Mouse (Mus musculus): Measurements from ENCODE around the gene Pde3a. TPM values are rescaled to one million over a fixed set of nuclear protein-coding genes. Genes with fewer than 3 reads are reported as not detected.

The Pde3a gene
- total and polyA plus RNA-seq, 3 experiments: 18.0 to 72.3 (median 64.6) TPM

GRCm38 (mm10) chr6:141301750-141302748, 53.0 kb downstream of the Pde3a start:
- Histone ChIP-seq H3K36me3 (ENCODE audit: control insufficient read depth, insufficient read depth, low read length) (peaks cover 7% of the 10 kb centered on the region; the same call in 1 of the 2 replicates), H3K79me2 (replicated peaks; ENCODE audit: control insufficient read depth, insufficient read depth, low read length) (peaks cover 2% of the 10 kb centered on the region; the same call in 1 of the 2 replicates), H3K27me3 (ENCODE audit: control insufficient read depth, insufficient read depth, low read length) (no peaks in the 10 kb centered on the region), H3K4me1 (ENCODE audit: control insufficient read depth, insufficient read depth, low read length) (peaks cover 3% of the 10 kb centered on the region), H3K9ac (ENCODE audit: low read depth, low read length) (no peak overlapping the region), H3K4me3 (no peak overlapping the region), H3K27ac (no peak overlapping the region)
- no peak for TF ChIP-seq POLR2A (IDR thresholded peaks at IDR 0.05; ENCODE audit: insufficient read depth, low read depth, low read length)
- TF ChIP-seq CTCF (IDR thresholded peaks at IDR 0.05): no peak
- TF ChIP-seq EP300 (IDR thresholded peaks at IDR 0.05; ENCODE audit: insufficient read depth, low read depth, low read length): no peak
- no peak for DNase-seq
- WGBS: 87% methylated on average over 14 of the region's 14 CpGs
- intact Hi-C loops (cut with DNase I): no loop called here

GRCm38 (mm10) chr6:141302842-141303241, 53.8 kb downstream of the Pde3a start:
- WGBS: 72% methylated on average over 4 of the region's 4 CpGs
- Histone ChIP-seq H3K79me2 (replicated peaks; ENCODE audit: control insufficient read depth, insufficient read depth, low read length) (peaks cover 2% of the 10 kb centered on the region; the same call in 1 of the 2 replicates), H3K4me1 (ENCODE audit: control insufficient read depth, insufficient read depth, low read length) (peaks cover 3% of the 10 kb centered on the region), H3K27me3 (ENCODE audit: control insufficient read depth, insufficient read depth, low read length) (no peaks in the 10 kb centered on the region), H3K9ac (ENCODE audit: low read depth, low read length) (no peak overlapping the region), H3K36me3 (ENCODE audit: control insufficient read depth, insufficient read depth, low read length) (peaks cover 7% of the 10 kb centered on the region; the same call in 1 of the 2 replicates), H3K4me3 (no peak overlapping the region), H3K27ac (no peak overlapping the region; the same call in 1 of the 2 replicates)
- intact Hi-C loops (cut with DNase I): no loop called here
- DNase-seq: no peak
- TF ChIP-seq POLR2A (IDR thresholded peaks at IDR 0.05; ENCODE audit: insufficient read depth, low read depth, low read length) (no peak), CTCF (IDR thresholded peaks at IDR 0.05) (no peak), EP300 (IDR thresholded peaks at IDR 0.05; ENCODE audit: insufficient read depth, low read depth, low read length) (no peak)

- intact Hi-C loops (cut with DNase I): no loop called here
- H3K4me1 ChIP-seq (ENCODE audit: control insufficient read depth, insufficient read depth, low read length): peaks cover 8% of the 10 kb centered on the region
- no peak overlapping the region for H3K9ac ChIP-seq (ENCODE audit: low read depth, low read length)
- no peaks in the 10 kb centered on the region for H3K27me3 ChIP-seq (ENCODE audit: control insufficient read depth, insufficient read depth, low read length)
- DNase-seq: no peak
- H3K4me3 ChIP-seq: no peak overlapping the region
- 70% methylated on average over 1 of the region's 1 CpGs for WGBS
- no peaks in the 10 kb centered on the region for H3K79me2 ChIP-seq (replicated peaks; ENCODE audit: control insufficient read depth, insufficient read depth, low read length)
- H3K36me3 ChIP-seq (ENCODE audit: control insufficient read depth, insufficient read depth, low read length): peaks cover 10% of the 10 kb centered on the region
- TF ChIP-seq CTCF (IDR thresholded peaks at IDR 0.05): no peak
- TF ChIP-seq EP300 (IDR thresholded peaks at IDR 0.05; ENCODE audit: insufficient read depth, low read depth, low read length): no peak
- TF ChIP-seq POLR2A (IDR thresholded peaks at IDR 0.05; ENCODE audit: insufficient read depth, low read depth, low read length): no peak
- H3K27ac ChIP-seq: peak overlapping the region; percentile 55
Measured at GRCm38 (mm10) chr6:141307326-141307725, 58.3 kb downstream of the Pde3a start.

GRCm38 (mm10) chr6:141308451-141308850, 59.4 kb downstream of the Pde3a start:
- Histone ChIP-seq H3K27ac (peak overlapping the region; percentile 82), H3K4me3 (no peak overlapping the region), H3K27me3 (ENCODE audit: control insufficient read depth, insufficient read depth, low read length) (no peaks in the 10 kb centered on the region), H3K36me3 (ENCODE audit: control insufficient read depth, insufficient read depth, low read length) (peaks cover 8% of the 10 kb centered on the region), H3K4me1 (ENCODE audit: control insufficient read depth, insufficient read depth, low read length) (peaks cover 8% of the 10 kb centered on the region), H3K9ac (ENCODE audit: low read depth, low read length) (no peak overlapping the region), H3K79me2 (replicated peaks; ENCODE audit: control insufficient read depth, insufficient read depth, low read length) (no peaks in the 10 kb centered on the region)
- peak in 1 of 2 experiments; percentile 60 for DNase-seq
- WGBS: 14% methylated on average over 2 of the region's 2 CpGs
- TF ChIP-seq POLR2A (IDR thresholded peaks at IDR 0.05; ENCODE audit: insufficient read depth, low read depth, low read length) (no peak), CTCF (IDR thresholded peaks at IDR 0.05) (no peak), EP300 (IDR thresholded peaks at IDR 0.05; ENCODE audit: insufficient read depth, low read depth, low read length) (peak; percentile 54; the same call in 1 of the 2 replicates)
- intact Hi-C loops (cut with DNase I): loop anchor here (2.0 kb wide), 2 partner anchors 36 to 60 kb away; partner anchors contain the start of gene Pde3a

- Histone ChIP-seq H3K4me3 (no peak overlapping the region), H3K79me2 (replicated peaks; ENCODE audit: control insufficient read depth, insufficient read depth, low read length) (0 out of 2 replicates have a peak, but pooled peaks cover 2% of the 10 kb centered on the region), H3K4me1 (ENCODE audit: control insufficient read depth, insufficient read depth, low read length) (peaks cover 8% of the 10 kb centered on the region), H3K9ac (ENCODE audit: low read depth, low read length) (no peak overlapping the region), H3K27ac (peak overlapping the region; percentile 82), H3K36me3 (ENCODE audit: control insufficient read depth, insufficient read depth, low read length) (peaks cover 8% of the 10 kb centered on the region), H3K27me3 (ENCODE audit: control insufficient read depth, insufficient read depth, low read length) (no peaks in the 10 kb centered on the region)
- intact Hi-C loops (cut with DNase I): loop anchor here (2.0 to 10.0 kb wide), 3 partner anchors 37 to 385 kb away; partner anchors contain the start of gene Pde3a
- TF ChIP-seq CTCF (IDR thresholded peaks at IDR 0.05): peak; percentile 72
- TF ChIP-seq POLR2A (IDR thresholded peaks at IDR 0.05; ENCODE audit: insufficient read depth, low read depth, low read length): no peak
- TF ChIP-seq EP300 (IDR thresholded peaks at IDR 0.05; ENCODE audit: insufficient read depth, low read depth, low read length): no peak
- 31% methylated on average over 3 of the region's 3 CpGs for WGBS
- DNase-seq: no peak
Measured at GRCm38 (mm10) chr6:141309872-141310271, 60.8 kb downstream of the Pde3a start.
